Mouse (Mus musculus) spleen, adult 2 months (tissue): ENCODE measurements at regions not wholly inside any gene's neighbourhood (a gene's known extent, or its start where the extent isn't known, plus 50 kb on each side); places are given as distances from the start of the nearest gene placed in this dataset.

ENCODE experiments used
- CTCF ChIP-seq: fragments of 200-500 bp; IDR thresholded peaks from 2 replicates; pipeline ENCODE4 v1.5.1; 2011; ENCODE audit warnings: mild to moderate bottlenecking, inconsistent platforms; ENCODE audit not compliant: insufficient read depth, insufficient read length, insufficient replicate concordance; ENCODE audit errors: extremely low read depth
- POLR2A ChIP-seq: fragments of 200-500 bp; IDR thresholded peaks from 2 replicates; pipeline ENCODE4 v1.6.1; 2011; ENCODE audit warnings: low read depth, low read length, inconsistent platforms

- TF ChIP-seq CTCF (no peak), POLR2A (no peak)
These were observed 77.1 kb downstream of the Aldh8a1 start for GRCm38 (mm10) chr10:21454153-21454552.
